Mouse (Mus musculus) small intestine, adult 2 months (tissue): ENCODE measurements around the gene Zfp444.

Source experiments
- CTCF ChIP-seq: fragments of 200-500 bp; IDR thresholded peaks from 2 replicates; pipeline ENCODE4 v1.5.1; 2012; ENCODE audit warnings: low read depth, mild to moderate bottlenecking, control low read depth, inconsistent platforms, low read length, moderate library complexity, mixed read lengths; ENCODE audit not compliant: insufficient replicate concordance, insufficient read length; ENCODE audit errors: extremely low read depth
- POLR2A ChIP-seq: fragments of 200-500 bp; IDR thresholded peaks from 2 replicates; pipeline ENCODE4 v1.6.1; 2012; ENCODE audit warnings: low read depth, mild to moderate bottlenecking, control low read depth, inconsistent platforms, low read length, moderate library complexity

GRCm38 (mm10) chr7:6162172-6162571 is 9.9 kb upstream of the Zfp444 start:
- TF ChIP-seq CTCF = no peak
- no peak for TF ChIP-seq POLR2A
